Mouse (Mus musculus): ENCODE measurements at regions not wholly inside any gene's neighbourhood (a gene's known extent, or its start where the extent isn't known, plus 50 kb on each side); places are given as distances from the start of the nearest gene placed in this dataset.
A peak's percentile ranks its signal among the peaks of the same experiment; 100 is the strongest.
"Not testable (repeated sequence)": the region's sequence is repeated elsewhere in the genome, so short reads cannot be mapped to it uniquely, and the experiment has no call there.

- Histone ChIP-seq H3K36me3 (no peaks in the 10 kb centered on the region), H3K9me3 (no peaks in the 10 kb centered on the region), H3K4me1 (no peaks in the 10 kb centered on the region), H3K27me3 (replicated peaks) (no peaks in the 10 kb centered on the region), H3K4me3 (no peak overlapping the region), H3K27ac (no peak overlapping the region), H3K4me2 (replicated peaks) (no peak overlapping the region), H3K9ac (no peak overlapping the region)
- 68% methylated on average over 3 of the region's 3 CpGs for WGBS
- ATAC-seq (ENCODE audit: low FRiP score, low read depth), result no peak
These were observed 567.3 kb downstream of the Cntn3 start for GRCm38 (mm10) chr6:102005627-102006026.

GRCm38 (mm10) chr6:101998181-101998580 lies 574.7 kb downstream of the Cntn3 start:
- H3K4me2 ChIP-seq (replicated peaks), result no peak overlapping the region
- ATAC-seq (ENCODE audit: low FRiP score, low read depth), result 0 out of 2 replicates have a peak, but pooled peaks have one; percentile 48
- H3K36me3 ChIP-seq, result no peaks in the 10 kb centered on the region
- no peak overlapping the region for H3K27ac ChIP-seq
- H3K9me3 ChIP-seq, result no peaks in the 10 kb centered on the region
- no peak overlapping the region for H3K4me3 ChIP-seq
- H3K4me1 ChIP-seq, result no peaks in the 10 kb centered on the region
- no peak overlapping the region for H3K9ac ChIP-seq
- WGBS, result 37% methylated on average over 2 of the region's 2 CpGs
- no peaks in the 10 kb centered on the region for H3K27me3 ChIP-seq (replicated peaks)

- H3K27me3 ChIP-seq (replicated peaks), result no peaks in the 10 kb centered on the region
- H3K9ac ChIP-seq, result no peak overlapping the region
- H3K36me3 ChIP-seq, result no peaks in the 10 kb centered on the region
- 59% methylated on average over 5 of the region's 5 CpGs for WGBS
- no peak overlapping the region for H3K4me2 ChIP-seq (replicated peaks)
- H3K4me1 ChIP-seq, result no peaks in the 10 kb centered on the region
- 0 out of 2 replicates have a peak, but pooled peaks have one; percentile 17 for ATAC-seq (ENCODE audit: low FRiP score, low read depth)
- H3K9me3 ChIP-seq, result no peaks in the 10 kb centered on the region
- no peak overlapping the region for H3K27ac ChIP-seq
- no peak overlapping the region for H3K4me3 ChIP-seq
These were observed 575.3 kb downstream of the Cntn3 start for GRCm38 (mm10) chr6:101997629-101998028.

GRCm38 (mm10) chr6:101992815-101993214 lies 580.1 kb downstream of the Cntn3 start:
- no peaks in the 10 kb centered on the region for H3K4me1 ChIP-seq

DNA sequence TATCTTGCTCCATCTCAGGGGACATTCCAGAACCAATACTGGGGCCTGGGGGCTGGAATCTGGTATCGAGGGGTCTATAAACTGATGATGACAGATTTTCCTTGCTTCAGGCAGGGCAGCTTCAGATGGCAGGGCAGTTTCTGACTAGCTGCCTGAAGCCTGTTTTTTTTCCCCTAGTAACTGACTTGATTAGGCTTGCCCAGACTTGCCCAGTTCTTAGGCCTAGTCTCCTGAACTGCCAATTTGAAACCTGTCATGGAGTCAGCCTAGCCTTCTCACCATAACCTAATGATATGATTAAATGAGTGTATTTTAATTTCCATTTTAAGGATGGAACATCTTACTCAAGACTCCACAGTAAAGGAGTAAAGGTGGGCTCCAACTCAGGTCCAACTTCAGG lies 591.2 kb downstream of the Cntn3 start:
- no peak for ATAC-seq (ENCODE audit: low FRiP score, low read depth)
- Histone ChIP-seq H3K36me3 (no peaks in the 10 kb centered on the region), H3K9me3 (no peaks in the 10 kb centered on the region), H3K4me1 (no peaks in the 10 kb centered on the region), H3K4me2 (replicated peaks) (no peak overlapping the region), H3K27me3 (replicated peaks) (no peaks in the 10 kb centered on the region), H3K27ac (no peak overlapping the region), H3K4me3 (no peak overlapping the region), H3K9ac (no peak overlapping the region)
- WGBS, result 87% methylated on average over 1 of the region's 1 CpGs

More at GRCm38 (mm10) chr6:101992815-101993214, 580.1 kb downstream of the Cntn3 start:
- no peak overlapping the region for H3K4me3 ChIP-seq
- no peaks in the 10 kb centered on the region for H3K36me3 ChIP-seq
- H3K27me3 ChIP-seq (replicated peaks), result no peaks in the 10 kb centered on the region
- no peak overlapping the region for H3K9ac ChIP-seq
- 90% methylated on average over 2 of the region's 2 CpGs for WGBS
- no peak overlapping the region for H3K27ac ChIP-seq
- no peak for ATAC-seq (ENCODE audit: low FRiP score, low read depth)
- H3K4me2 ChIP-seq (replicated peaks), result no peak overlapping the region
- no peaks in the 10 kb centered on the region for H3K9me3 ChIP-seq

- Histone ChIP-seq H3K4me1 (no peaks in the 10 kb centered on the region), H3K4me2 (replicated peaks) (no peak overlapping the region), H3K4me3 (no peak overlapping the region), H3K9me3 (no peaks in the 10 kb centered on the region), H3K27me3 (replicated peaks) (no peaks in the 10 kb centered on the region), H3K36me3 (no peaks in the 10 kb centered on the region), H3K9ac (no peak overlapping the region), H3K27ac (no peak overlapping the region)
- no peak for ATAC-seq (ENCODE audit: low FRiP score, low read depth)
- 70% methylated on average over 2 of the region's 2 CpGs for WGBS
These were observed 593.7 kb downstream of the Cntn3 start for GRCm38 (mm10) chr6:101979213-101979612.

- no peak overlapping the region for H3K27ac ChIP-seq
These were observed 587.2 kb upstream of the Pdzrn3 start for GRCm38 (mm10) chr6:101964941-101965340.

GRCm38 (mm10) chr6:101961476-101961875 lies 583.8 kb upstream of the Pdzrn3 start:
- ATAC-seq (ENCODE audit: low FRiP score, low read depth); H3K27me3 ChIP-seq (replicated peaks): not testable (repeated sequence)
- WGBS, result 86% methylated on average over 3 of the region's 3 CpGs

More at GRCm38 (mm10) chr6:101964941-101965340, 587.2 kb upstream of the Pdzrn3 start:
- H3K27me3 ChIP-seq (replicated peaks), result no peaks in the 10 kb centered on the region
- no peaks in the 10 kb centered on the region for H3K36me3 ChIP-seq
- H3K4me1 ChIP-seq, result no peaks in the 10 kb centered on the region
- no peak overlapping the region for H3K9ac ChIP-seq
- no peak overlapping the region for H3K4me2 ChIP-seq (replicated peaks)
- 80% methylated on average over 2 of the region's 2 CpGs for WGBS
- no peak for ATAC-seq (ENCODE audit: low FRiP score, low read depth)
- no peaks in the 10 kb centered on the region for H3K9me3 ChIP-seq
- no peak overlapping the region for H3K4me3 ChIP-seq

GRCm38 (mm10) chr6:101949681-101950080 lies 572.0 kb upstream of the Pdzrn3 start:
- 84% methylated on average over 3 of the region's 3 CpGs for WGBS
- Histone ChIP-seq H3K4me2 (replicated peaks) (no peak overlapping the region), H3K27ac (no peak overlapping the region), H3K4me1 (no peaks in the 10 kb centered on the region), H3K4me3 (no peak overlapping the region), H3K9me3 (no peaks in the 10 kb centered on the region), H3K27me3 (replicated peaks) (no peaks in the 10 kb centered on the region), H3K9ac (no peak overlapping the region), H3K36me3 (no peaks in the 10 kb centered on the region)
- ATAC-seq (ENCODE audit: low FRiP score, low read depth), result no peak

More at GRCm38 (mm10) chr6:101961476-101961875, 583.8 kb upstream of the Pdzrn3 start:
- H3K4me2 ChIP-seq (replicated peaks); H3K4me1 ChIP-seq; H3K9ac ChIP-seq; H3K4me3 ChIP-seq; H3K27ac ChIP-seq; H3K36me3 ChIP-seq; H3K9me3 ChIP-seq: not testable (repeated sequence)

DNA sequence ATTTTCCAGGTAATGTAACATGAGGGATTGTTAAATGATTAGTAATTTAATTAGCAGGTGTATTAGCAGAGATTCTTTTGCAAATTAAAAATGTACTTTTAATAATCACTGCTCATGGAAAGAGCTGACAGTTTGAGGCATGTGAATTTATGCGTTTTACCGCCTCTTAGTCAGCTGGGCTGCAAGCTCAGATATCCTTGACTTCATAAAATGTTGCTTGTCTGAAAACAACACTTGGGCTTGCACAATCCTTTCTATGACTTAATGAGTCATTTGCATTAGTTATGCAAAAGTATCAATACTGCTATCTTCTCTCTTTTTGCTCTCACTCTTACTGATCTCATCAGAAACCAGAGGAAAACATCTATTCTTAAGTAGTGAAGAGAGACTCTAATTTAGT lies 571.3 kb upstream of the Pdzrn3 start:
- 90% methylated on average over 2 of the region's 2 CpGs for WGBS
- Histone ChIP-seq H3K9me3 (no peaks in the 10 kb centered on the region), H3K27ac (no peak overlapping the region), H3K36me3 (no peaks in the 10 kb centered on the region), H3K4me1 (no peaks in the 10 kb centered on the region), H3K4me3 (no peak overlapping the region), H3K9ac (no peak overlapping the region), H3K27me3 (replicated peaks) (no peaks in the 10 kb centered on the region), H3K4me2 (replicated peaks) (no peak overlapping the region)
- no peak for ATAC-seq (ENCODE audit: low FRiP score, low read depth)

GRCm38 (mm10) chr6:101940266-101940866 lies 562.7 kb upstream of the Pdzrn3 start:
- ATAC-seq (ENCODE audit: low FRiP score, low read depth), result no peak; the same call in 1 of the 2 replicates
- Histone ChIP-seq H3K36me3 (no peaks in the 10 kb centered on the region), H3K4me3 (no peak overlapping the region), H3K27me3 (replicated peaks) (no peaks in the 10 kb centered on the region), H3K4me1 (no peaks in the 10 kb centered on the region), H3K9ac (no peak overlapping the region), H3K4me2 (replicated peaks) (no peak overlapping the region), H3K27ac (no peak overlapping the region), H3K9me3 (no peaks in the 10 kb centered on the region)
- WGBS, result 56% methylated on average over 3 of the region's 3 CpGs

- no peak overlapping the region for H3K4me2 ChIP-seq (replicated peaks)
- no peak overlapping the region for H3K9ac ChIP-seq
- H3K4me3 ChIP-seq, result no peak overlapping the region
- no peak overlapping the region for H3K27ac ChIP-seq
- WGBS, result 88% methylated on average over 4 of the region's 4 CpGs
- H3K9me3 ChIP-seq, result no peaks in the 10 kb centered on the region
- no peaks in the 10 kb centered on the region for H3K4me1 ChIP-seq
- ATAC-seq (ENCODE audit: low FRiP score, low read depth), result no peak
- no peaks in the 10 kb centered on the region for H3K27me3 ChIP-seq (replicated peaks)
- no peaks in the 10 kb centered on the region for H3K36me3 ChIP-seq
These were observed 560.8 kb upstream of the Pdzrn3 start for GRCm38 (mm10) chr6:101938393-101938985.
